Mouse (Mus musculus) small intestine, adult 2 months (tissue): ENCODE measurements around the gene Arhgap35.

Source experiments
- CTCF ChIP-seq: fragments of 200-500 bp; IDR thresholded peaks from 2 replicates; pipeline ENCODE4 v1.5.1; 2012; ENCODE audit warnings: low read depth, mild to moderate bottlenecking, control low read depth, inconsistent platforms, low read length, moderate library complexity, mixed read lengths; ENCODE audit not compliant: insufficient replicate concordance, insufficient read length; ENCODE audit errors: extremely low read depth
- POLR2A ChIP-seq: fragments of 200-500 bp; IDR thresholded peaks from 2 replicates; pipeline ENCODE4 v1.6.1; 2012; ENCODE audit warnings: low read depth, mild to moderate bottlenecking, control low read depth, inconsistent platforms, low read length, moderate library complexity

- no peak for TF ChIP-seq CTCF
- no peak for TF ChIP-seq POLR2A
Observed at GRCm38 (mm10) chr7:16635116-16635515, 20.3 kb upstream of the Arhgap35 start.
